7 mouse cellular contexts compared by ENCODE assay signal in the genomic region with DNA sequence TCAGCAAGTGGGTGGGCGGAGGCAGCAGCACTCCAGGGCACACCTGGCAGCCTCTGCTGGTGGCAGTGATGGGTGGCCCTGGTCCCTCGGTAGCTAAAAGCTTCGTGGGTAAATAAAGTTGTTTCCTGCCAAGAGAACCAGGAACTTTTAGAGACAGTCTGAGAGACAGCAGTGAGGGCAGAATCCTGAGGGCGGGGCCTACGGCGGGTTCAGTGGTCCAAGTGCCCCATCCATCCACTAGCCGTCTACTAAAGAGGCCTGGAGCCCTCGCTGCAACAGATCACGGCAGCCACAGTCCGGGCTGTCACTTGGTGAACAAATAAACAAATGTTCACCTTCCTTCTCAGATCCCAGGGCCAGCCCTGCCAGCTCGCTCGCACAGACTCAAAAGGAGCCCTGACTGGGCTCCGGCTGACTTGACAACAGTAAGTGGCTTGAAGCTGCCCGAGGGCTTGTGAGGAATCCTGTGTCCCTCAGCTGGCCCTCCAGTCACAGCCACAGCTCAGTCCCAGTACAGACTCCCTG. TPM values are rescaled to one million over a fixed set of nuclear protein-coding genes. Genes with fewer than 3 reads are reported as not detected.
DNase-seq lines count a peak whose midpoint lies in the region; ATAC-seq and TF ChIP-seq lines count a peak whose summit lies in the region.

No protein-coding gene starts in this region.

- no peak for ATAC-seq in lung, embryonic 14.5 days (ENCODE audit: insufficient read depth)
- ATAC-seq in erythroid progenitor cell, adult 5-6 weeks (replicated peaks; ENCODE audit: low FRiP score, poor library complexity, severe bottlenecking) = no peak

- no peaks in the 10 kb centered on the region for H3K27me3 ChIP-seq in lung, embryonic 14.5 days (ENCODE audit: insufficient read depth, low read length)

- H3K9ac ChIP-seq in lung, embryonic 14.5 days = peak overlapping the region; percentile 14

- peaks cover 34% of the 10 kb centered on the region for H3K36me3 ChIP-seq in lung, embryonic 14.5 days (ENCODE audit: insufficient read depth)

- H3K9me3 ChIP-seq in lung, embryonic 14.5 days (ENCODE audit: low read depth, low read length) = no peaks in the 10 kb centered on the region

- DNase-seq in lung, embryonic 14.5 days = peak; percentile 37
- DNase-seq in lung, postnatal 14 days = no peak
- DNase-seq in embryo, embryonic 9.5 days (ENCODE audit: extremely low spot score) = peak; percentile 64
- DNase-seq in induced T-regulatory cell, adult 2 months (ENCODE audit: low read depth) = peak; percentile 71
- peak; percentile 37 for DNase-seq in lung, postnatal 36 days
- DNase-seq in thymus, postnatal 10 days (ENCODE audit: low spot score in 2 of 2) = peak; percentile 61

- peaks cover 46% of the 10 kb centered on the region for H3K4me1 ChIP-seq in lung, embryonic 14.5 days (ENCODE audit: insufficient read depth)

- WGBS in lung, embryonic 14.5 days = 22% methylated on average over 14 of the region's 14 CpGs

- H3K4me3 ChIP-seq in lung, embryonic 14.5 days (ENCODE audit: low read depth, low read length) = no peak overlapping the region

- H3K27ac ChIP-seq in lung, embryonic 14.5 days (ENCODE audit: low read depth) = peak overlapping the region; percentile 39

- TF ChIP-seq CTCF in lung, embryonic 14.5 days (IDR thresholded peaks at IDR 0.05; ENCODE audit: low read depth) = no peak

- peak overlapping the region; percentile 48 for H3K4me2 ChIP-seq in lung, embryonic 14.5 days

RNA-seq across cellular contexts. Expression of a gene that starts 5.2 kb away (rescaled TPM):
- 408 and 419 TPM in 2 replicates for polyA plus RNA-seq in lung, embryonic 14.5 days (2014; fragmentation: Nextera tagmentation; extraction: Ambion mirVana)
- total RNA-seq in erythroid progenitor cell, adult 5-6 weeks (2015; ENCODE audit: low replicate concordance) = 382 and 420 TPM in 2 replicates
- total RNA-seq in erythroid progenitor cell, adult 5-6 weeks (2017; ENCODE audit: low replicate concordance) = 334 and 357 TPM in 2 replicates

RNA-seq across cellular contexts. Expression of a gene that starts 20.9 kb away (rescaled TPM):
- 5.1 and 5.3 TPM in 2 replicates for polyA plus RNA-seq in lung, embryonic 14.5 days (2014; fragmentation: Nextera tagmentation; extraction: Ambion mirVana)
- not detected in 2 replicates for total RNA-seq in erythroid progenitor cell, adult 5-6 weeks (2015; ENCODE audit: low replicate concordance)
- total RNA-seq in erythroid progenitor cell, adult 5-6 weeks (2017; ENCODE audit: low replicate concordance) = not detected in 2 replicates

RNA-seq across cellular contexts. Expression of a gene that starts 39.4 kb away (rescaled TPM):
- 3.6 and 4.8 TPM in 2 replicates for polyA plus RNA-seq in lung, embryonic 14.5 days (2014; fragmentation: Nextera tagmentation; extraction: Ambion mirVana)
- total RNA-seq in erythroid progenitor cell, adult 5-6 weeks (2015; ENCODE audit: low replicate concordance) = not detected in 2 replicates
- not detected in 2 replicates for total RNA-seq in erythroid progenitor cell, adult 5-6 weeks (2017; ENCODE audit: low replicate concordance)

RNA-seq across cellular contexts. Expression of a gene that starts 42.5 kb away (rescaled TPM):
- polyA plus RNA-seq in lung, embryonic 14.5 days (2014; fragmentation: Nextera tagmentation; extraction: Ambion mirVana) = 57.9 and 64.6 TPM in 2 replicates
- 206 and 249 TPM in 2 replicates for total RNA-seq in erythroid progenitor cell, adult 5-6 weeks (2015; ENCODE audit: low replicate concordance)
- total RNA-seq in erythroid progenitor cell, adult 5-6 weeks (2017; ENCODE audit: low replicate concordance) = 122 and 166 TPM in 2 replicates

RNA-seq across cellular contexts. Expression of a gene that starts 49.3 kb away (rescaled TPM):
- 0.73 and 1.4 TPM in 2 replicates for polyA plus RNA-seq in lung, embryonic 14.5 days (2014; fragmentation: Nextera tagmentation; extraction: Ambion mirVana)
- total RNA-seq in erythroid progenitor cell, adult 5-6 weeks (2015; ENCODE audit: low replicate concordance) = 4.2 and 8.6 TPM in 2 replicates
- 0.64 TPM in 1 of 2 replicates, not detected in the other for total RNA-seq in erythroid progenitor cell, adult 5-6 weeks (2017; ENCODE audit: low replicate concordance)
